In genomic region chr12:31205983-31206633, GRCm38 (mm10) we compare ENCODE assay signal across 40 mouse cellular contexts. TPM values are rescaled to one million over a fixed set of nuclear protein-coding genes. Genes with fewer than 3 reads are reported as not detected.
DNase-seq lines count a peak whose midpoint lies in the region; ATAC-seq lines count a peak whose summit lies in the region.
"Had no signal": no experiment of that assay in that cellular context is flagged by ENCODE, and none has a peak within 500 bp of the region (broad histone marks: within the 10 kb centered on the region; RNA-seq: fewer than 3 reads in every experiment).

No protein-coding gene starts in this region.

- H3K36me3 ChIP-seq in kidney, embryonic 16.5 days (ENCODE audit: insufficient read depth, low read length), result no peaks in the 10 kb centered on the region
- H3K36me3 ChIP-seq in intestine, embryonic 15.5 days, result no peaks in the 10 kb centered on the region
- H3K36me3 ChIP-seq: embryonic facial prominence, embryonic 12.5 days; hindbrain, embryonic 10.5 days; hindbrain, embryonic 15.5 days; limb, embryonic 15.5 days; midbrain, embryonic 10.5 days; midbrain, embryonic 15.5 days had no signal

- H3K27me3 ChIP-seq in kidney, embryonic 16.5 days (ENCODE audit: insufficient read depth, low read length), result no peaks in the 10 kb centered on the region
- H3K27me3 ChIP-seq in intestine, embryonic 15.5 days (replicated peaks), result no peaks in the 10 kb centered on the region
- H3K27me3 ChIP-seq: CH12.LX; embryonic facial prominence, embryonic 12.5 days; hindbrain, embryonic 15.5 days; limb, embryonic 15.5 days; midbrain, embryonic 15.5 days had no signal

- no peak overlapping the region for H3K27ac ChIP-seq in kidney, embryonic 16.5 days (ENCODE audit: low read length)
- H3K27ac ChIP-seq in intestine, embryonic 15.5 days, result no peak overlapping the region
- H3K27ac ChIP-seq: embryonic facial prominence, embryonic 12.5 days; hindbrain, embryonic 10.5 days; hindbrain, embryonic 15.5 days; limb, embryonic 15.5 days; liver, embryonic 14.5 days; midbrain, embryonic 10.5 days; midbrain, embryonic 15.5 days had no signal

- no peaks in the 10 kb centered on the region for H3K9me3 ChIP-seq in kidney, embryonic 16.5 days (ENCODE audit: low read length)
- no peaks in the 10 kb centered on the region for H3K9me3 ChIP-seq in intestine, embryonic 15.5 days
- H3K9me3 ChIP-seq: embryonic facial prominence, embryonic 12.5 days; hindbrain, embryonic 10.5 days; hindbrain, embryonic 15.5 days; limb, embryonic 15.5 days; midbrain, embryonic 10.5 days; midbrain, embryonic 15.5 days had no signal

- no peak overlapping the region for H3K4me3 ChIP-seq in kidney, embryonic 16.5 days (ENCODE audit: low read length)
- no peak overlapping the region for H3K4me3 ChIP-seq in intestine, embryonic 15.5 days (replicated peaks)
- H3K4me3 ChIP-seq: embryonic facial prominence, embryonic 12.5 days; hindbrain, embryonic 10.5 days; hindbrain, embryonic 15.5 days; limb, embryonic 15.5 days; midbrain, embryonic 10.5 days; midbrain, embryonic 15.5 days had no signal

- ATAC-seq in kidney, embryonic 16.5 days (ENCODE audit: low FRiP score, low TSS enrichment), result peak; percentile 61
- 0 out of 2 replicates have a peak, but pooled peaks have one; percentile 15 for ATAC-seq in intestine, embryonic 15.5 days
- ATAC-seq: activated CD4-positive, CD25-positive, alpha-beta regulatory T cell, adult 4 months; forebrain, embryonic 16.5 days; inflammation-experienced regulatory T-cells, adult 6 months; midbrain, embryonic 15.5 days had no signal

- no peak overlapping the region for H3K4me2 ChIP-seq in kidney, embryonic 16.5 days (replicated peaks; ENCODE audit: low read depth, low read length)
- H3K4me2 ChIP-seq in intestine, embryonic 15.5 days (replicated peaks), result no peak overlapping the region
- H3K4me2 ChIP-seq: embryonic facial prominence, embryonic 12.5 days; hindbrain, embryonic 15.5 days; limb, embryonic 15.5 days; midbrain, embryonic 15.5 days had no signal

- no peak overlapping the region for H3K9ac ChIP-seq in kidney, embryonic 16.5 days (replicated peaks; ENCODE audit: low read length)
- H3K9ac ChIP-seq in intestine, embryonic 15.5 days, result no peak overlapping the region
- H3K9ac ChIP-seq: embryonic facial prominence, embryonic 12.5 days; hindbrain, embryonic 15.5 days; limb, embryonic 15.5 days; liver, embryonic 14.5 days; midbrain, embryonic 15.5 days had no signal

- H3K4me1 ChIP-seq in kidney, embryonic 16.5 days (ENCODE audit: insufficient read depth, low read length), result peaks cover 6% of the 10 kb centered on the region
- H3K4me1 ChIP-seq in intestine, embryonic 15.5 days (replicated peaks), result 0 out of 2 replicates have a peak, but pooled peaks cover 4% of the 10 kb centered on the region
- H3K4me1 ChIP-seq: embryonic facial prominence, embryonic 12.5 days; limb, embryonic 15.5 days had no signal

- WGBS in kidney, embryonic 16.5 days, result 50% methylated on average over 10 of the region's 10 CpGs
- WGBS in intestine, embryonic 15.5 days, result 52% methylated on average over 10 of the region's 10 CpGs

- DNase-seq in kidney, postnatal 14 days, result no peak
- DNase-seq in fat pad, adult 2 months (ENCODE audit: extremely low read depth, low read depth, low spot score), result peak; percentile 43
- peak; percentile 5 for DNase-seq in skeletal muscle tissue, adult 2 months (ENCODE audit: low read depth, low spot score)
- no peak for DNase-seq in adrenal gland, postnatal 25 days
- DNase-seq: adrenal gland, adult 8-10 months; B cell, adult 2 months; cerebellum, adult 11 months; cerebellum, adult 9-10 months; cerebellum, postnatal 36 days; gastrocnemius, postnatal 10 days; heart, postnatal 14 days; kidney, postnatal 10 days; layer of hippocampus, adult 9-11 months; lung, adult 2 months; lung, postnatal 14 days; right cerebral cortex, postnatal 25 days; spleen, adult 18-20 months had no signal

RNA-seq across cellular contexts. Expression of gene Gm6993, which starts 34.5 kb away (rescaled TPM):
- polyA plus RNA-seq in kidney, embryonic 16.5 days (2015; fragmentation: Nextera tagmentation; extraction: Ambion mirVana), result not detected in 2 replicates
- not detected in 2 replicates for polyA plus RNA-seq in intestine, embryonic 15.5 days (2015; fragmentation: Nextera tagmentation; extraction: Ambion mirVana)
- not detected in 2 replicates for total RNA-seq in adrenal gland, postnatal 25 days (2021)
- total RNA-seq: adrenal gland, adult 8-10 months; CH12.LX; ES-E14; gastrocnemius, postnatal 10 days; granulocyte monocyte progenitor cell, adult 5-6 weeks; heart, postnatal 14 days; left cerebral cortex, adult 18-20 months; left cerebral cortex, postnatal 14 days; megakaryocyte progenitor cell, adult 5-6 weeks; neutrophil, adult 5-6 weeks had no signal
- polyA plus RNA-seq: activated CD4-positive, CD25-positive, alpha-beta regulatory T cell, adult 4 months; embryonic facial prominence, embryonic 12.5 days; forebrain, embryonic 11.5 days; forebrain, embryonic 16.5 days; heart, embryonic 14.5 days; hindbrain, embryonic 10.5 days; hindbrain, embryonic 15.5 days; inflammation-experienced regulatory T-cells, adult 6 months; limb, embryonic 15.5 days; liver, embryonic 14.5 days; lung, adult 2 months; midbrain, embryonic 10.5 days; midbrain, embryonic 15.5 days; neural tube, embryonic 11.5 days; thymus, postnatal 0 days had no signal

RNA-seq across cellular contexts. Expression of gene Lamb1, which starts 58.9 kb away (rescaled TPM):
- polyA plus RNA-seq in kidney, embryonic 16.5 days (2015; fragmentation: Nextera tagmentation; extraction: Ambion mirVana), result 174 and 175 TPM in 2 replicates
- polyA plus RNA-seq in intestine, embryonic 15.5 days (2015; fragmentation: Nextera tagmentation; extraction: Ambion mirVana), result 73.5 and 81.3 TPM in 2 replicates
- total RNA-seq in adrenal gland, postnatal 25 days (2021), result 133 and 138 TPM in 2 replicates
- total RNA-seq: granulocyte monocyte progenitor cell, adult 5-6 weeks had no signal
- polyA plus RNA-seq: activated CD4-positive, CD25-positive, alpha-beta regulatory T cell, adult 4 months; inflammation-experienced regulatory T-cells, adult 6 months had no signal

Comparison
In these comparisons a context has a peak if more than half of its experiments do, and no peak if none do; other contexts are left out.
1. DNase-seq: peak in fat pad, adult 2 months (single experiment) and skeletal muscle tissue, adult 2 months (single experiment); none in kidney, postnatal 14 days (single experiment) and adrenal gland, postnatal 25 days (single experiment).